Comparison of ENCODE assay signal across 15 mouse cellular contexts in the genomic region with DNA sequence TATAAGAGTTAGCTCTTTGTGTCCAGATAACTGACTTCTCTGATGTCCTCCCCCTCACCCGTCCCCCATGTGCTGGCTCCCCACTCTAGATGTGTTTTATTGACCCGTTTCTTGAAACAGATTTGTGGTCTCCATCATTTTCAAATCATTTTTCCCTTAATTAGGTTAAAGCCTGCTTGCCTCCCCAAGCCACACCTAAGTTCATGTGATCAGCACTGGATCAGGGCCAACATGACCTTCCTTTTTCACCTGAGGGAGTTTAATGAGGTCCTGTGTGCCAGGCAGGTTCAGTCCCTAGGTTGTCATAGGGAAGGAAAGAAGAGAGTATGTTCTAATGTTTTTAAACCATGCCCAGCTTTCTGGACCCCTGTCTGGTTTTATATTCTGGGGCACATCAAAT.
"Had no signal": no experiment of that assay in that cellular context is flagged by ENCODE, and none has a peak within 500 bp of the region (broad histone marks: within the 10 kb centered on the region; RNA-seq: fewer than 3 reads in every experiment).

No protein-coding gene starts in this region.

- ATAC-seq: liver, embryonic 12.5 days; midbrain, embryonic 13.5 days; midbrain, embryonic 16.5 days had no signal

- DNase-seq: kidney, postnatal 10 days; kidney, postnatal 36 days; liver; lung, adult 18-20 months; lung, postnatal 10 days; lung, postnatal 36 days; retina, postnatal 1 day; right cerebral cortex, postnatal 25 days; spleen, adult 18-20 months; thymus, adult 2 months; thymus, postnatal 14 days; thymus, postnatal 4 days had no signal
